7 mouse cellular contexts compared by ENCODE assay signal in the genomic region with DNA sequence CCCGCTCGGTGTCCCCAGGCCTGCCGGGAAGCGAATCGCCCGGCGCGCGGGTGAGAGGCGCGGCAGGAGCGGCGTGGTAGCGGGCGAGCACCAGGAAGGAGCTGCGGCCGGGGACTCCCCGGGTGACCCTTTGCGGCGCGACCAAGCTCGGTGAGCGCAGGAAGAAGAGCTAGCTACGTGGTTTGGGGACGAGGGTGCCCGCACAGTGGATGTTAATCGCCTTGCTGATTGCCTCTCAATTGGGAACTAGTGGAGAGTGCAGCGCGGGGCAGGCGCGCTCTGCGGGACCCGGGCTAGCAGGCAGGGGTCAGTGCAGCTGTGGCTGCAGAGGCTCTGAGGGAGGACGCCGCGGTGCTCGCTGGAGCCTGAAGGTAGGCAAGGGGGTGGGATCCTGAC. TPM values are rescaled to one million over a fixed set of nuclear protein-coding genes. Genes with fewer than 3 reads are reported as not detected.
DNase-seq lines count a peak whose midpoint lies in the region; ATAC-seq lines count a peak whose summit lies in the region.

No protein-coding gene starts in this region.

- no peaks in the 10 kb centered on the region for H3K36me3 ChIP-seq in hindbrain, embryonic 10.5 days
- no peaks in the 10 kb centered on the region for H3K36me3 ChIP-seq in liver, embryonic 16.5 days (ENCODE audit: control insufficient read depth, insufficient read depth)

- H3K27ac ChIP-seq in hindbrain, embryonic 10.5 days, result peak overlapping the region; percentile 64; the same call in 1 of the 2 replicates
- H3K27ac ChIP-seq in liver, embryonic 16.5 days (ENCODE audit: low read length), result no peak overlapping the region

- ATAC-seq in liver, embryonic 16.5 days (ENCODE audit: low read depth), result no peak

- peak; percentile 20 for DNase-seq in layer of hippocampus, adult 11-12 months (ENCODE audit: low spot score)
- DNase-seq in layer of hippocampus, adult 8-10 months (ENCODE audit: low spot score in 2 of 2), result no peak
- peak; percentile 63 for DNase-seq in embryo, embryonic 9.5 days (ENCODE audit: extremely low spot score)
- DNase-seq in hindbrain, embryonic 10.5 days (ENCODE audit: low spot score), result peak; percentile 71
- DNase-seq in spleen, postnatal 14 days (ENCODE audit: low spot score in 2 of 2), result no peak
- DNase-seq in lung, postnatal 10 days, result no peak

- no peak overlapping the region for H3K9ac ChIP-seq in liver, embryonic 16.5 days (ENCODE audit: low read depth, low read length)

- no peaks in the 10 kb centered on the region for H3K9me3 ChIP-seq in hindbrain, embryonic 10.5 days
- no peaks in the 10 kb centered on the region for H3K9me3 ChIP-seq in liver, embryonic 16.5 days (replicated peaks; ENCODE audit: control insufficient read depth, low read length)

- H3K4me1 ChIP-seq in hindbrain, embryonic 10.5 days (replicated peaks), result peaks cover 32% of the 10 kb centered on the region; the same call in 1 of the 2 replicates
- no peaks in the 10 kb centered on the region for H3K4me1 ChIP-seq in liver, embryonic 16.5 days (ENCODE audit: control insufficient read depth, low read depth, low read length)

- peak overlapping the region; percentile 63 for H3K4me3 ChIP-seq in hindbrain, embryonic 10.5 days
- peak overlapping the region; percentile 28 for H3K4me3 ChIP-seq in liver, embryonic 16.5 days (ENCODE audit: low read depth, low read length)

- H3K27me3 ChIP-seq in hindbrain, embryonic 10.5 days (ENCODE audit: insufficient read depth, poor library complexity, severe bottlenecking), result peaks cover 66% of the 10 kb centered on the region
- H3K27me3 ChIP-seq in liver, embryonic 16.5 days (ENCODE audit: control insufficient read depth, insufficient read depth, low read depth, low read length), result peaks cover 40% of the 10 kb centered on the region

- under 1% methylated on average over 37 of the region's 37 CpGs for WGBS in hindbrain, embryonic 10.5 days
- WGBS in liver, embryonic 16.5 days (ENCODE audit: insufficient replicate concordance), result under 1% methylated on average over 37 of the region's 37 CpGs

- H3K4me2 ChIP-seq in liver, embryonic 16.5 days (ENCODE audit: low read depth, low read length), result peak overlapping the region; percentile 39

RNA-seq across cellular contexts. Expression of a gene that starts 0.7 kb away (rescaled TPM):
- 10 to 100 TPM; 15.2 to 28.9 (median 19.3) TPM for total RNA-seq in layer of hippocampus, adult 8-10 months (2022)
- 0.62 and 0.90 TPM in 2 replicates for polyA plus RNA-seq in hindbrain, embryonic 10.5 days (2016; fragmentation: Nextera tagmentation; extraction: Ambion mirVana)
- 0.05 and 0.07 TPM in 2 replicates for polyA plus RNA-seq in liver, embryonic 16.5 days (2015; fragmentation: Nextera tagmentation; extraction: Ambion mirVana)

Comparison
In these comparisons a context has a peak if more than half of its experiments do, and no peak if none do; other contexts are left out.
1. DNase-seq: peak in layer of hippocampus, adult 11-12 months (single experiment), embryo, embryonic 9.5 days (single experiment) and hindbrain, embryonic 10.5 days (single experiment); none in layer of hippocampus, adult 8-10 months (0 of 2), spleen, postnatal 14 days (0 of 2) and lung, postnatal 10 days (single experiment).